Mouse (Mus musculus) midbrain, embryonic 12.5 days (tissue): ENCODE data around the gene Ybx2. TPM values are rescaled to one million over a fixed set of nuclear protein-coding genes. Genes with fewer than 3 reads are reported as not detected.

ENCODE experiments used
- ATAC-seq: fragments of 200-750 bp; cut with Nextera tagmentation; 2 replicates; pipeline ENCODE4 v1.8.0; 2017; ENCODE audit warnings: low read depth, moderate TSS enrichment, moderate library complexity; ENCODE audit not compliant: low FRiP score
- H3K27ac ChIP-seq: fragments of 300-500 bp; sonication (generic); replicated peaks from 2 replicates; pipeline ENCODE4 v1.5.1; 2016; ENCODE audit warnings: mild to moderate bottlenecking
- H3K27me3 ChIP-seq: fragments of 300-500 bp; sonication (generic); 2 replicates; pipeline ENCODE4 v1.6.1; 2016; ENCODE audit warnings: mild to moderate bottlenecking
- H3K36me3 ChIP-seq: fragments of 300-500 bp; sonication (generic); 2 replicates; pipeline ENCODE4 v1.6.1; 2016
- H3K4me1 ChIP-seq: fragments of 300-500 bp; sonication (generic); 2 replicates; pipeline ENCODE4 v1.6.1; 2016
- H3K4me2 ChIP-seq: fragments of 300-500 bp; sonication (generic); replicated peaks from 2 replicates; pipeline ENCODE4 v1.6.1; 2016; ENCODE audit warnings: mild to moderate bottlenecking, moderate library complexity
- H3K4me3 ChIP-seq: fragments of 300-500 bp; sonication (generic); 2 replicates; pipeline ENCODE4 v1.5.1; 2016; ENCODE audit warnings: mild to moderate bottlenecking
- H3K9ac ChIP-seq: fragments of 300-500 bp; sonication (generic); replicated peaks from 2 replicates; pipeline ENCODE4 v1.6.1; 2016; ENCODE audit warnings: mild to moderate bottlenecking, moderate library complexity
- H3K9me3 ChIP-seq: fragments of 300-500 bp; sonication (generic); 2 replicates; pipeline ENCODE4 v1.6.1; 2016; ENCODE audit warnings: mild to moderate bottlenecking
- WGBS: fragments of 180-500 bp; shearing (Covaris S2); methylation state at CpG from one replicate; pipeline ENCODE4 v1.1.7; 2016; 5-methylcytosine and 5-hydroxymethylcytosine counted together
- polyA plus RNA-seq: library from polyadenylated mRNA; unstranded; fragments of >200 nt; fragmentation: Nextera tagmentation; extraction: Ambion mirVana; gene quantifications from 2 replicates; pipeline ENCODE4 v1.2.1, GENCODE M21; 2016

Ybx2 gene
- polyA plus RNA-seq = 5.0 and 5.6 TPM in 2 replicates

DNA sequence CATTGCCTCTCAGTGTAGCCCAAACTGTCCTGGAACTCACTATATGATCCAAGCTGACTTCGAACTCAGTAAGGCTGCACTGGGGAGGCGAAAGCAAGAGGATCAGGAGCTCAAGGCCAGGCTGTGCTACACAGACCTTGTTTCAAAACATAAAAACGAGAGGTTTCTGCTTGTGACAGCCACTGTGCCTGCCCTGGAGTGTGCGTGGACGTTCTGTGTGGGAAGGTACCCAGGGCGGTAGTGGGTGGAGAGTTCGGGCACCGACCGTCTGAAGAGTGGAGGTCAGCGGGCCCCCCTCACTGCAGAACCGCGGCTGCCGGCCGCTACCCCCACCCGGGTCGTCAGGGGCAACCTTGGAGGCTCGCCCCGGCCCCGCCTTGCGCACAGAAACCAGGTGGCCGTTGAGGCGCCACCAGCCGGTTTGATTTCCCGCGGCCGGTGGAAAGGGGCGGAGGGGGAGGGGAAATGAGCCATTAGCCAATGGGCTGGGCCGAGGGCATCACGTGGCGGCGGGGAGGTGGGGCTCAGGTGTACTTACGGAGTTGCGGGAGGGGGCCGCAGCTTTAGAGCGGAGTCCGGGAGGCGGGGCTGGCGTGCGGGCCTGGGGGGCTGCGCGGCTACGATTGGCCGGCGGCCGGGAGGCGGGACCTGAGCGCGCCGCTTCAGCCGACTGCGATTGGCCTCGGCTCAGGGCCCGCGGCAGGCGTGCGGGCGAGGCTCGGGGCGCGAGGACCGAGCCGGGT is at the start of gene Ybx2:
Gene Ybx2 (plus strand): TSS at position 660 of the 743 bp plus-strand sequence.
- peak within 1 kb of the TSS; percentile 100 for H3K4me2 ChIP-seq
- H3K27ac ChIP-seq = no peak within 1 kb of the TSS; the same call in 1 of the 2 replicates
- no peaks in the 10 kb centered on the region for H3K36me3 ChIP-seq
- peak; percentile 92 for ATAC-seq
- peaks cover 21% of the 10 kb centered on the region for H3K4me1 ChIP-seq
- WGBS = 1% methylated on average over 60 of the region's 62 CpGs
- H3K9ac ChIP-seq = peak within 1 kb of the TSS; percentile 70
- peaks cover 65% of the 10 kb centered on the region for H3K27me3 ChIP-seq
- no peaks in the 10 kb centered on the region for H3K9me3 ChIP-seq
- H3K4me3 ChIP-seq = peak within 1 kb of the TSS; percentile 58

DNA sequence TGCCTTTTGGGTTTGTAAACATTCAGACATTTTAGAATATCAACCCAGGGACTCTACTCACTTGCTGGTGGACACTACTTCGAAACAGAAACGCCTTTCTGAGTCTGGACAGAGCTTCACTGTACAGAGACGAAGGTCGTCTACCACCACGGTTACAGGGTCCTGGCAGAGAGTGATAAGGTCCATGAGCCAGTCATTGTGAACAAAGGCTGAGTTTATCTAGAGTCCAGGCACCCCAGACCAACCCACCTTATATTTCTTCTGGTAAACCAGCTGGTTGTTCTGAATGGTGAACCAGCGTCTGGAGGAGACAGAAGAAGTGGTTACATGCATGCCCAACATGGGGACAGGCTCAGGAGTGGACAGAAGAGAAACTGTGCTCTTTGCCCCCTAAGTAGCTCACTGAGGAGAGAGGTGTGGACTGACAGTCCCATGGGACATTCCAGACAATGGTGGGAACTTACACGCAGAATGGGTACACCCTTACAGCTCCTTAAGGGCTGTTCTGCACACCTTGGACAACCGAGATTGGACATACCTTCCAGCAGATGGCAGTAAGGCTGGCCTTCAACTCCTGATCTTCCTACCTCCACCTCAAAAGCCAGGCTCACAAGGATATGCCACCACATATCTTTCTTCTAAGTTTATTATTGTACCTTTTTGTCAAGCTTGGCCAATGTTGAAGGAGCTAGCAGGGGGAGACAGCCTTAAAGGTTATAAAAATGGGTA is 48.5 kb upstream of the Ybx2 start:
- Histone ChIP-seq H3K9ac (no peak overlapping the region), H3K27me3 (peaks cover 10% of the 10 kb centered on the region), H3K4me2 (no peak overlapping the region), H3K36me3 (no peaks in the 10 kb centered on the region), H3K27ac (no peak overlapping the region), H3K9me3 (no peaks in the 10 kb centered on the region), H3K4me1 (no peaks in the 10 kb centered on the region), H3K4me3 (no peak overlapping the region)
- no peak for ATAC-seq
- 80% methylated on average over 8 of the region's 8 CpGs for WGBS

DNA sequence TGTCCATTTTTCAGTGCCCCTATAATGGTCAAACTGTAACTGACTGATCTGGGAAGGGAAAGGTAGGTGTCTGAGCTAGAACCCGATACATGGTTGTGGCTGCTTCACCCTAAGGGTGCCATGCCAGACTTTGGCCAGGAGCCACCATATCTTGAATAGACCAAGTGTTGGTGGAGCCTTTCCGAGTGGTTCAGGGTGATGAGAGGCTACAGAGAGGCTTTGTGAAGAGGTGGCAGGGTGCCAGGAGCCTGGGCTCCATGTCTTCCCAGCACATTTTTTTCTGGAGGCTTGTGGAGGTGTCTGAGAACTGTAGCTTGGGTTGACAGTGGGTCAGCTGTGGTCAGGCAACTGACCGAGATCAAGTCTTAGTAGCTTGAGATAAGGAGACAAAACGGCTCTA is 44.1 kb upstream of the Ybx2 start:
- Histone ChIP-seq H3K4me2 (no peak overlapping the region), H3K9me3 (no peaks in the 10 kb centered on the region), H3K9ac (no peak overlapping the region), H3K4me3 (no peak overlapping the region), H3K27me3 (no peaks in the 10 kb centered on the region), H3K4me1 (no peaks in the 10 kb centered on the region), H3K27ac (no peak overlapping the region), H3K36me3 (no peaks in the 10 kb centered on the region)
- ATAC-seq = no peak
- 86% methylated on average over 4 of the region's 4 CpGs for WGBS

DNA sequence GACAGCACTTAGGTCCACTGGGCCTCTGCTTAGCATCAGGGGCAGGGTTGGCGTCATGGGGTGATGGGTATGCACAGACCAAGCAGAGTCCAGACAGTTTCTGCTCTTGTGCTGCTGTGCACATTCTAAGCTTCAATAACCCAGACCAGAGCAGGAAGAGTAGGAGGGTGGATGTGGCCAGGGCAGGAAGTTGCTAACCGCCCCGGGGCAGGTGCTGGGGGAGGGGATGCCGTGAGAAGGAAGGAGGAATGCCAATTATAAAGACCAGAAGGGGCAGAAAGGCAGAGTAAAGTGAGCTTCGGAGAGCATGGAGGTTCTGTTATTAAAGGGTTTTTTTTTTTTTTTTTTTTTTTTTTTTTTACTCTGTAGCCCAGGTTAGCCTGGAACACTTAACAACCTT is 40.9 kb upstream of the Ybx2 start:
- H3K9ac ChIP-seq = no peak overlapping the region
- peaks cover 10% of the 10 kb centered on the region for H3K4me1 ChIP-seq
- no peaks in the 10 kb centered on the region for H3K27me3 ChIP-seq
- 75% methylated on average over 5 of the region's 5 CpGs for WGBS
- H3K27ac ChIP-seq = no peak overlapping the region
- H3K36me3 ChIP-seq = no peaks in the 10 kb centered on the region
- ATAC-seq = no peak
- no peak overlapping the region for H3K4me2 ChIP-seq
- H3K9me3 ChIP-seq = no peaks in the 10 kb centered on the region
- H3K4me3 ChIP-seq = no peak overlapping the region

DNA sequence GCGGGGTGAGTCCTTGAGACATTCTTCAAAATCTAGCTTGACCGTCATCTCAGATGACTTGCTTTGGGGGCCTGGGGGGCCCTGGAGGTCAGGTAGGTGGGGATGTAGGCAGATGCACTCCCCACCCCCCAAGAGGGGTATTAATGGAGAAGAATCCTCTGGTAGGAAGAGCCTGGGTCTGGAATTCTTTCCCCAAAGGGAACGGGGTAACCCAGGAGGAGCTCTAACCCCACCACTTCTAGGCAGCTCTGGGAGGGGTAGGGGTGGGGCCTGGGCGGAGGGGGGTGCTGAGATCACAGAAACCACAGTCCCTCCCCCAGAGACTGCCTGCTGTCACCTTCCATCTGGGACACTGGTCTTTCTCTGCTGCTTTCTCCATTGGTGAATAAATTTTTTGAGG is 40.3 kb upstream of the Ybx2 start, which contains the start of gene Acap1:
Gene Acap1 (minus strand): TSS at position 249 of the 400 bp plus-strand sequence.
- Histone ChIP-seq H3K36me3 (no peaks in the 10 kb centered on the region), H3K27ac (no peak within 1 kb of the TSS), H3K27me3 (no peaks in the 10 kb centered on the region), H3K9me3 (no peaks in the 10 kb centered on the region), H3K4me1 (peaks cover 13% of the 10 kb centered on the region), H3K4me2 (no peak within 1 kb of the TSS), H3K9ac (no peak within 1 kb of the TSS), H3K4me3 (no peak within 1 kb of the TSS)
- 73% methylated on average over 4 of the region's 4 CpGs for WGBS
- ATAC-seq = no peak

DNA sequence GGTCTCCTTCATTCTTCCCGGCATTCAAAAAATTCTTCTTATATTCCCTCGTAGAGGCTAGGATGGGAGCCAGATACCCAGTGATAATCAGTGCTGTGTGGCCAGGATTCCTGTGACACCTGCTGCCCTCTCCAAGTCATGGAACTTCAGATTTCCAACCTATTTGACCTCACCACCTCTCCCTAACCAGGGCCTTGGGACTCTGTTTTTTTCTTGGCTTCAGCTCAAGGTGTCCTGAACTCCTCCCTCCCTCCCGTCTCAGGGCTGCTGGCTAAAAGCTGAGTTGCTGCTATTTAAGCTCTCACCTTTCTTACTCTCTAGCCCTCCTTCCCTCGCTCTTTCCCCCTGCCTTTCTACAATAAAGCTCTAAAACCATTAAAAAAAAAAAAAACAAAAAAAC is 35.7 kb upstream of the Ybx2 start:
- Histone ChIP-seq H3K27ac (no peak overlapping the region), H3K9me3 (no peaks in the 10 kb centered on the region), H3K4me1 (peaks cover 27% of the 10 kb centered on the region), H3K4me2 (peak overlapping the region; percentile 82), H3K9ac (peak overlapping the region; percentile 95), H3K4me3 (peak overlapping the region; percentile 94), H3K36me3 (peaks cover 20% of the 10 kb centered on the region), H3K27me3 (no peaks in the 10 kb centered on the region)
- ATAC-seq = no peak
- WGBS = 27% methylated on average over 4 of the region's 4 CpGs

DNA sequence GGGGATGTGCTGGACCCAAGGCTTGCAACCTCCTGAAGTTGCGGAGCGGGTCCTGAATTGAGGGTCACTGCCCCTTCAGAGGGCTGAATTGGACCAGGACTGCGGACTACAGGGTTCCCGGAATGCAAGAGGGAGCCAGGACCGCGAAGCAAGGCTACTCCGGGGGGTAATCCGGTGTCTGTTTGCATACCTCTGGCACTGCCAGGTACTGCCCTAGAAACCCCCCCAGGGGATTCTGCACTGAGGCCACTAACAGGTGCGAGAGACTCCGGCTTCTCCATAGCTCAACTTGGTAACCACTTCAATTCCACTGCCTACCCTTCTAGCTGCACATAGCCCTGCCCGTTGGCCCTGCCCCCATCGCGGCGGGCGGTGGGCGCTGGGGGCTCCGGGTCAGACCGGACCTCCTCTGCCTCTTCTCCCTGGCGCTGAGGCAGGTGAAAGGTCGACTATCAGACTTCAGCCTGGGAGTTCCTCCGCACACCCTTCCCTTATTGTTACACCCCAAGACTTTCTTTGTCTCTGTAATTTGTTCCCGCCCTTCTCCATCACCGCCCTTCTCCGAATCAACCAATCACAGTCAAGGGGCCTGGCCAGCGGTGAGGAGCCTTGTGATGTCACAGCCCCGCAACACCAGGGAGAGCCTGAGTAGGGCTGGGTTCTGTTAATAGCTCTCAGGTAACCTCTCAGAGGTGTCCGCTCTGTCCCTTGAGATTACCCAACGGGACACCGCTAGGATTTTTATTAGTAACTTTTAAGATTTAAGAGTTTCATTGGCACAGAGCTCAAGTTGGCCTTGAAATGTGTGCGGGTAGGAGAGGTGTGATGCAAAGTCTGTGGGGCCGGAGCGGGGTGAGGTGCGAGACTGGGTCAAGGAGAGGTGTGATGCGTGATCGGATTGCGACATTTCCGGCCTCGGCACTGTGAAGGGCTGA is 34.9 kb upstream of the Ybx2 start, which contains the start of the genes 2810408A11Rik and Neurl4:
Gene 2810408A11Rik (minus strand): TSS at position 517 of the 935 bp plus-strand sequence.
Gene Neurl4 (plus strand): TSS at position 602 of the 935 bp plus-strand sequence.
- Histone ChIP-seq H3K27ac (peak within 1 kb of the TSS; percentile 96), H3K9me3 (no peaks in the 10 kb centered on the region), H3K4me1 (peaks cover 27% of the 10 kb centered on the region), H3K4me3 (peak within 1 kb of the TSS; percentile 94), H3K27me3 (no peaks in the 10 kb centered on the region), H3K9ac (peak within 1 kb of the TSS; percentile 95), H3K4me2 (peak within 1 kb of the TSS; percentile 82), H3K36me3 (peaks cover 28% of the 10 kb centered on the region)
- ATAC-seq = peak; percentile 91
- WGBS = under 1% methylated on average over 38 of the region's 38 CpGs

DNA sequence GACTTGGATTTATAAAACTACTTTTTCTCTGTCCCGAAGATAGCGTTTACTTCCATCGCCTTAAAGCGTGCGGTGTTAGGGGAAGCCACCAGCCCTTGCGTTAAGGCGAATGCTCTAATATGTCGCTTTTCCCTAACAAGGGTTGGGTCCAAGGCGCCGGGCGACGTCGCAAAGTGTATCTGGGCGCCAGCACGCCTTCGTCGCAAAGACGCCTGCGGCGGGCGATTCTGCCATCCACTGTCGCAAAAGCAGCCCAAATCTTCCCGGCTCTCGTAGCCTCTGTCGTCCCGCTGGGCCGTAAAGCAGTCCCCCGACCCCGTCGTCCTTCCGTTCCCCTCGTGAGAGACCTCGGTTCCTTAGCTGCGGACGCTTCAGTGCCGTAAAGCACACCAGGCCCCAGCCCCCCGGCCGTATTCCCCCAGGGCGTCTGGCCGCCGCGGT is 34.2 kb upstream of the Ybx2 start:
- peak; percentile 76 for ATAC-seq
- under 1% methylated on average over 42 of the region's 42 CpGs for WGBS
- H3K27me3 ChIP-seq = no peaks in the 10 kb centered on the region
- peak overlapping the region; percentile 94 for H3K4me3 ChIP-seq
- H3K27ac ChIP-seq = peak overlapping the region; percentile 96
- H3K9me3 ChIP-seq = no peaks in the 10 kb centered on the region
- peaks cover 35% of the 10 kb centered on the region for H3K36me3 ChIP-seq
- peaks cover 27% of the 10 kb centered on the region for H3K4me1 ChIP-seq
- peak overlapping the region; percentile 82 for H3K4me2 ChIP-seq
- peak overlapping the region; percentile 95 for H3K9ac ChIP-seq

DNA sequence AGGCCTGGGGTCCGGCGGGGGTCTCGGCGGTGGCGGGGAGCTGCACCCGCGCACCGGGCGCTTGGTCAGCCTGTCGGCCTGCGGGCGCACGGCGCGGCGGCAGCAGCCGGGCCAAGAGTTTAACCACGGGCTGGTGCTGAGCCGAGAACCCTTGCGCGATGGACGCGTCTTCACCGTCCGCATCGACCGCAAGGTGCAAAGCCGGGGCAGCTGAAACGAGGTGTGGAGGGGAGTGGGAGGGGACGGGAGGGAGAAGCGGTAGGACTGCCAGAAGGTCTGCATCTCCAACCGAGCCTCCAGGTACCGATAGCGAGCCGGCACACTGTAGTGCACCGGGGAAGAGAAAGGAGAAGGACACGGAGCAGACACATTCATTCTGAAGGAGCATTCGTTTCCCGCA is 33.6 kb upstream of the Ybx2 start:
- under 1% methylated on average over 39 of the region's 39 CpGs for WGBS
- peaks cover 27% of the 10 kb centered on the region for H3K4me1 ChIP-seq
- peak overlapping the region; percentile 82 for H3K4me2 ChIP-seq
- H3K36me3 ChIP-seq = peaks cover 40% of the 10 kb centered on the region
- ATAC-seq = no peak; the same call in none of the 2 replicates
- H3K9ac ChIP-seq = peak overlapping the region; percentile 95
- H3K27me3 ChIP-seq = no peaks in the 10 kb centered on the region
- H3K4me3 ChIP-seq = peak overlapping the region; percentile 94
- H3K27ac ChIP-seq = peak overlapping the region; percentile 96
- H3K9me3 ChIP-seq = no peaks in the 10 kb centered on the region

DNA sequence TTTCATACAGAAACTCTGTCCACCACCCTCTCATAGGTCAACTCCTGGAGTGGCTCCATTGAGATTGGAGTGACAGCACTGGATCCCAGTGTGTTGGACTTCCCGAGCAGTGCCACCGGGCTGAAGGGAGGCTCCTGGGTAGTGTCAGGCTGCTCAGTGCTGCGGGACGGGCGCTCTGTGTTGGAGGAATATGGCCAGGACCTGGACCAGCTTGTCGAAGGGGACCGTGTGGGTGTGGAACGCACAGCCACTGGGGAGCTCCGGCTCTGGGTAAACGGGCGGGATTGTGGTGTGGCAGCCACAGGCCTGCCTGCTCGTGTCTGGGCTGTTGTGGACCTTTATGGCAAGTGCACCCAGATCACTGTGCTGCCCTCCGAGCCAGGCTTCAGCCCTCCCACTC is 32.6 kb upstream of the Ybx2 start:
- Histone ChIP-seq H3K36me3 (peaks cover 50% of the 10 kb centered on the region), H3K4me1 (peaks cover 27% of the 10 kb centered on the region), H3K9ac (peak overlapping the region; percentile 95; the same call in 1 of the 2 replicates), H3K27me3 (no peaks in the 10 kb centered on the region), H3K4me2 (peak overlapping the region; percentile 82), H3K9me3 (no peaks in the 10 kb centered on the region), H3K27ac (no peak overlapping the region), H3K4me3 (peak overlapping the region; percentile 94)
- no peak for ATAC-seq
- 93% methylated on average over 13 of the region's 13 CpGs for WGBS

DNA sequence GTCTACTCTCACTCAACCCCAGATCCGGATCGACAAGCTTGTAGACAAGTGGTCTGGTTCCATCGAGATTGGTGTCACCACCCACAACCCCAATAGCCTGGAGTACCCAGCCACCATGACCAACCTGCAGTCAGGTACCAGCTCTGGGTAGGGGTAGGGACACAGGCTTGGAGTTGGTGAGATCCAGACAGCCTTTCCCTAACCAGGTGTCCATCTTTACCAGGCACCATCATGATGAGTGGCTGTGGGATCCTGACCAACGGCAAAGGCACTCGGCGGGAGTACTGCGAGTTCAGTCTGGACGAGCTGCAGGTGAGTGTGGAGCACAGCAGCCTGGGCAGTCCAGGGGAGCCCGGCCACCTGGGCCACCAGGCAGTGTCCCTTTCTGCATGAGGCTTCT is 31.3 kb upstream of the Ybx2 start:
- H3K9me3 ChIP-seq = no peaks in the 10 kb centered on the region
- no peak overlapping the region for H3K4me2 ChIP-seq
- H3K27ac ChIP-seq = no peak overlapping the region
- H3K36me3 ChIP-seq = peaks cover 64% of the 10 kb centered on the region
- no peak overlapping the region for H3K4me3 ChIP-seq
- no peak for ATAC-seq
- 97% methylated on average over 9 of the region's 9 CpGs for WGBS
- peaks cover 20% of the 10 kb centered on the region for H3K4me1 ChIP-seq
- H3K9ac ChIP-seq = no peak overlapping the region
- no peaks in the 10 kb centered on the region for H3K27me3 ChIP-seq
